Mouse (Mus musculus): ENCODE data around the gene Sik2.

DNA sequence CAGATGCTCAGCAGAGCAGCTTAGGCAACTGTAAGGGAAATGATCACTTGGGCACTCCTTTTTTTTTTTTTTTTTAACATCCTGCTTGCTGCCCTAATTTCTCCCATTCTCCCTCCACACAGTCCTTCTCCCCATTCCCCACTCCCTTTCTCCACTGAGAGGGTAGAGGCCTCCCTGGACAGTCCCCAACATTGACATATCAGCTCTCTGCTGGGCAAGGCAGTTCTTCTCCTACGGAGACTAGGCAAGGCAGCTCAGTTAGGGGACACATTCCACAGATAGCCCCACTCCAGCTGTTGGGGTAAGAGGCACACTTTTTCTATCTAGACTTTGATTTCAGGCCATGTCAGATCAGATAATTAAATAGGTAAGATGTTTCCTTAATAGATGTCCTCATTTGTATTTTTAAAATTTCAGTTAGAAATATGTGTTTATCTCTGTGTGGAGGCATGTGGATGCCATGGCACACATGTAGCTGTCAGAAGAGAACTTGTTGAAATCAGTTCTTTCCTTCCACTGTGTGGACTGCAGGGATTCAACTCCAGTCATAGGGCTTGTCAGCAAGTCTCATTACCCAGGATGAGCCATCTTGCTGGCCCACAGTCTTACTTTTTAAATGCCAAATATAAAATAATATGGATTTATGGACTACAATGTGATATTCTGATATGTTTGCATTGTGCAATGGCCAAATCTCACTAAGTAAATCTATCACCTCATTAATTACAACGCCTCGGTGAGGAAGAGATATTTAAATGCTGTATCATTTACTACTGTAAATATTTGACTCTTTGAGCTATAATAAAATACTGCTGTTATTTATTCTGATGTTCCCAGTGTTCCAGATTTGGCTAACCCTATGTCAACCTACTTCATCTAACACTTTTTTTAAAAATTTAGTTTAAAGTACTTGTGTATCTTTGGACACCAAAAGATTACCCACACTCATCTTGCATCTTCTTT lies 87.7 kb downstream of the Sik2 start:
- no peak for TF ChIP-seq CTCF (IDR thresholded peaks at IDR 0.05; ENCODE audit: low read depth, low read length)
- TF ChIP-seq POLR2A (IDR thresholded peaks at IDR 0.05; ENCODE audit: borderline replicate concordance, low read depth, low read length): no peak

Measured in bone marrow macrophage, adult 2 months (primary cell).